Mouse (Mus musculus): ENCODE results near the gene Syn3. TPM values are rescaled to one million over a fixed set of nuclear protein-coding genes. Genes with fewer than 3 reads are reported as not detected.

Syn3 gene
- total and polyA plus RNA-seq, 2 experiments from 2014 or later, result 22.0 to 67.0 TPM

- H3K36me3 ChIP-seq (ENCODE audit: insufficient read depth, low read length), result peaks cover 2% of the 10 kb centered on the region; the same call in 1 of the 2 replicates
- DNase-seq (ENCODE audit: low spot score), result no peak
These were observed 179.2 kb downstream of the Syn3 start for GRCm38 (mm10) chr10:86319526-86319925.

GRCm38 (mm10) chr10:86318552-86319140 is 180.1 kb downstream of the Syn3 start:
- Histone ChIP-seq H3K4me1 (ENCODE audit: insufficient read depth, low read length) (no peaks in the 10 kb centered on the region), H3K9ac (replicated peaks; ENCODE audit: low read length, poor library complexity, severe bottlenecking) (no peak overlapping the region), H3K27me3 (ENCODE audit: insufficient read depth, low read length) (no peaks in the 10 kb centered on the region), H3K27ac (ENCODE audit: low read depth, low read length) (no peak overlapping the region), H3K9me3 (ENCODE audit: low read length) (no peaks in the 10 kb centered on the region), H3K36me3 (ENCODE audit: insufficient read depth, low read length) (peaks cover 2% of the 10 kb centered on the region; the same call in 1 of the 2 replicates), H3K4me2 (ENCODE audit: low read depth, low read length, poor library complexity, severe bottlenecking) (no peak overlapping the region), H3K4me3 (ENCODE audit: low read depth, low read length) (no peak overlapping the region)
- TF ChIP-seq CTCF (IDR thresholded peaks at IDR 0.05), result no peak
- 66% methylated on average over 5 of the region's 5 CpGs for WGBS
- DNase-seq (ENCODE audit: low spot score) (peak; percentile 69), ATAC-seq (ENCODE audit: low FRiP score) (no peak)

More at GRCm38 (mm10) chr10:86319526-86319925, 179.2 kb downstream of the Syn3 start:
- peak; percentile 17; the same call in 1 of the 2 replicates for TF ChIP-seq CTCF (IDR thresholded peaks at IDR 0.05)
- Histone ChIP-seq H3K4me1 (ENCODE audit: insufficient read depth, low read length) (no peaks in the 10 kb centered on the region), H3K27ac (ENCODE audit: low read depth, low read length) (no peak overlapping the region), H3K4me3 (ENCODE audit: low read depth, low read length) (no peak overlapping the region), H3K9ac (replicated peaks; ENCODE audit: low read length, poor library complexity, severe bottlenecking) (no peak overlapping the region), H3K4me2 (ENCODE audit: low read depth, low read length, poor library complexity, severe bottlenecking) (no peak overlapping the region), H3K27me3 (ENCODE audit: insufficient read depth, low read length) (no peaks in the 10 kb centered on the region), H3K9me3 (ENCODE audit: low read length) (no peaks in the 10 kb centered on the region)
- no peak for ATAC-seq (ENCODE audit: low FRiP score)
- 13% methylated on average over 3 of the region's 3 CpGs for WGBS

GRCm38 (mm10) chr10:86317633-86318032 is 181.1 kb downstream of the Syn3 start:
- Histone ChIP-seq H3K36me3 (ENCODE audit: insufficient read depth, low read length) (peaks cover 2% of the 10 kb centered on the region; the same call in 1 of the 2 replicates), H3K9me3 (ENCODE audit: low read length) (no peaks in the 10 kb centered on the region), H3K4me2 (ENCODE audit: low read depth, low read length, poor library complexity, severe bottlenecking) (no peak overlapping the region), H3K4me1 (ENCODE audit: insufficient read depth, low read length) (no peaks in the 10 kb centered on the region), H3K27ac (ENCODE audit: low read depth, low read length) (no peak overlapping the region), H3K27me3 (ENCODE audit: insufficient read depth, low read length) (no peaks in the 10 kb centered on the region), H3K9ac (replicated peaks; ENCODE audit: low read length, poor library complexity, severe bottlenecking) (no peak overlapping the region), H3K4me3 (ENCODE audit: low read depth, low read length) (no peak overlapping the region)
- no peak for TF ChIP-seq CTCF (IDR thresholded peaks at IDR 0.05)
- DNase-seq (ENCODE audit: low spot score) (peak; percentile 64), ATAC-seq (ENCODE audit: low FRiP score) (no peak)
- 78% methylated on average over 7 of the region's 7 CpGs for WGBS

- Histone ChIP-seq H3K4me2 (ENCODE audit: low read depth, low read length, poor library complexity, severe bottlenecking) (no peak overlapping the region), H3K9me3 (ENCODE audit: low read length) (no peaks in the 10 kb centered on the region), H3K27me3 (ENCODE audit: insufficient read depth, low read length) (no peaks in the 10 kb centered on the region), H3K36me3 (ENCODE audit: insufficient read depth, low read length) (no peaks in the 10 kb centered on the region), H3K27ac (ENCODE audit: low read depth, low read length) (no peak overlapping the region), H3K4me3 (ENCODE audit: low read depth, low read length) (no peak overlapping the region), H3K9ac (replicated peaks; ENCODE audit: low read length, poor library complexity, severe bottlenecking) (no peak overlapping the region), H3K4me1 (ENCODE audit: insufficient read depth, low read length) (no peaks in the 10 kb centered on the region)
- no peak for TF ChIP-seq CTCF (IDR thresholded peaks at IDR 0.05)
- 47% methylated on average over 3 of the region's 3 CpGs for WGBS
- no peak for ATAC-seq (ENCODE audit: low FRiP score)
- no peak for DNase-seq (ENCODE audit: low spot score)
These were observed 183.2 kb downstream of the Syn3 start for GRCm38 (mm10) chr10:86315513-86315912.

- no peak for TF ChIP-seq CTCF (IDR thresholded peaks at IDR 0.05)
- no peaks in the 10 kb centered on the region for H3K36me3 ChIP-seq (ENCODE audit: insufficient read depth, low read length)
- H3K27ac ChIP-seq (ENCODE audit: low read depth, low read length), result no peak overlapping the region
- no peaks in the 10 kb centered on the region for H3K9me3 ChIP-seq (ENCODE audit: low read length)
- no peak overlapping the region for H3K4me2 ChIP-seq (ENCODE audit: low read depth, low read length, poor library complexity, severe bottlenecking)
- H3K4me1 ChIP-seq (ENCODE audit: insufficient read depth, low read length), result no peaks in the 10 kb centered on the region
- ATAC-seq (ENCODE audit: low FRiP score) (no peak), DNase-seq (ENCODE audit: low spot score) (no peak)
- no peak overlapping the region for H3K9ac ChIP-seq (replicated peaks; ENCODE audit: low read length, poor library complexity, severe bottlenecking)
- no peak overlapping the region for H3K4me3 ChIP-seq (ENCODE audit: low read depth, low read length)
- 71% methylated on average over 1 of the region's 1 CpGs for WGBS
- no peaks in the 10 kb centered on the region for H3K27me3 ChIP-seq (ENCODE audit: insufficient read depth, low read length)
These were observed 185.2 kb downstream of the Syn3 start for GRCm38 (mm10) chr10:86313448-86313847.

DNA sequence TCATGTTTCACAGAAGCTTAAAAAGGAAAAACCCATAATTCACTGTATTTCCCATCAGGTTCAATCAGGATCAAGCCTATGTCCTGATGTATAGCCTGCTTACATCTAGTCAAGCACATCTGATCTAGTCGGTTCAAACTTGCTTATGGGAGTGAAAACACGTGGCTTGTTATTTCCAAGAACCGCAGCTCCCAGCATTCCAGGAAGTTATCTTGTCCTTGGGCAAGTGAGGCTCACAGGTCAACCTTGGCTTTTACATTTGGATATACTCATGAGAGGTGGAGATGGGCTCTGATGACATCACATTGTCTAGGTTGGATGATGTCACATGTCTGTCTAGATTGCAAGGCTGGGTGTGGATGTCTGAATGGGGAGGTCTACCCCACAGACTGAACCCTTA is 185.7 kb downstream of the Syn3 start:
- no peak overlapping the region for H3K4me2 ChIP-seq (ENCODE audit: low read depth, low read length, poor library complexity, severe bottlenecking)
- no peak overlapping the region for H3K27ac ChIP-seq (ENCODE audit: low read depth, low read length)
- no peaks in the 10 kb centered on the region for H3K27me3 ChIP-seq (ENCODE audit: insufficient read depth, low read length)
- no peaks in the 10 kb centered on the region for H3K4me1 ChIP-seq (ENCODE audit: insufficient read depth, low read length)
- H3K4me3 ChIP-seq (ENCODE audit: low read depth, low read length), result no peak overlapping the region
- no peak for TF ChIP-seq CTCF (IDR thresholded peaks at IDR 0.05)
- DNase-seq (ENCODE audit: low spot score) (no peak), ATAC-seq (ENCODE audit: low FRiP score) (no peak)
- no peaks in the 10 kb centered on the region for H3K9me3 ChIP-seq (ENCODE audit: low read length)
- no peak overlapping the region for H3K9ac ChIP-seq (replicated peaks; ENCODE audit: low read length, poor library complexity, severe bottlenecking)
- H3K36me3 ChIP-seq (ENCODE audit: insufficient read depth, low read length), result no peaks in the 10 kb centered on the region
- WGBS, result 91% methylated on average over 3 of the region's 3 CpGs
